Mouse (Mus musculus): Measurements from ENCODE around the gene Bcl2l1.

Gene Bcl2l1

GRCm38 (mm10) chr2:152824438-152825167 is 6.9 kb downstream of the Bcl2l1 start:
- no peak for DNase-seq (ENCODE audit: low read depth)

GRCm38 (mm10) chr2:152823770-152824169 is 7.8 kb downstream of the Bcl2l1 start:
- no peak for DNase-seq (ENCODE audit: low read depth)

GRCm38 (mm10) chr2:152821566-152821965 is 10.0 kb downstream of the Bcl2l1 start:
- no peak for DNase-seq (ENCODE audit: low read depth)

GRCm38 (mm10) chr2:152821023-152821422 is 10.5 kb downstream of the Bcl2l1 start:
- DNase-seq (ENCODE audit: low read depth) = no peak

GRCm38 (mm10) chr2:152820369-152820768 is 11.2 kb downstream of the Bcl2l1 start:
- no peak for DNase-seq (ENCODE audit: low read depth)

- DNase-seq (ENCODE audit: low read depth) = no peak
These were observed 11.6 kb downstream of the Bcl2l1 start for GRCm38 (mm10) chr2:152819926-152820325.

GRCm38 (mm10) chr2:152819097-152819624 is 12.4 kb downstream of the Bcl2l1 start:
- no peak for DNase-seq (ENCODE audit: low read depth)

GRCm38 (mm10) chr2:152818679-152819078 is 12.8 kb downstream of the Bcl2l1 start:
- DNase-seq (ENCODE audit: low read depth) = no peak

- no peak for DNase-seq (ENCODE audit: low read depth)
These were observed 13.8 kb downstream of the Bcl2l1 start for GRCm38 (mm10) chr2:152817596-152818291.

GRCm38 (mm10) chr2:152816657-152817348 is 14.7 kb downstream of the Bcl2l1 start:
- DNase-seq (ENCODE audit: low read depth) = no peak

GRCm38 (mm10) chr2:152815879-152816656 is 15.5 kb downstream of the Bcl2l1 start:
- no peak for DNase-seq (ENCODE audit: low read depth)

GRCm38 (mm10) chr2:152814213-152814874 is 17.2 kb downstream of the Bcl2l1 start:
- no peak for DNase-seq (ENCODE audit: low read depth)

- DNase-seq (ENCODE audit: low read depth) = no peak
These were observed 18.3 kb downstream of the Bcl2l1 start for GRCm38 (mm10) chr2:152813232-152813631.

- DNase-seq (ENCODE audit: low read depth) = no peak
These were observed 20.0 kb downstream of the Bcl2l1 start for GRCm38 (mm10) chr2:152811336-152812165.

- no peak for DNase-seq (ENCODE audit: low read depth)
These were observed 21.2 kb downstream of the Bcl2l1 start for GRCm38 (mm10) chr2:152810158-152810941.

GRCm38 (mm10) chr2:152808178-152808577 is 23.4 kb downstream of the Bcl2l1 start:
- DNase-seq (ENCODE audit: low read depth) = no peak

- no peak for DNase-seq (ENCODE audit: low read depth)
These were observed 25.5 kb downstream of the Bcl2l1 start for GRCm38 (mm10) chr2:152806037-152806436.

GRCm38 (mm10) chr2:152805111-152805490 is 26.4 kb downstream of the Bcl2l1 start:
- no peak for DNase-seq (ENCODE audit: low read depth)

GRCm38 (mm10) chr2:152804408-152805110 is 27.0 kb downstream of the Bcl2l1 start:
- DNase-seq (ENCODE audit: low read depth) = no peak
